Mouse (Mus musculus) heart, adult 2 months (tissue): ENCODE results near the gene Psmg1.

ENCODE experiments used
- EP300 ChIP-seq: fragments of 200-500 bp; IDR thresholded peaks from 2 replicates; pipeline ENCODE4 v1.6.1; 2011; ENCODE audit warnings: low read depth, low read length, control low read depth; ENCODE audit not compliant: insufficient read depth
- POLR2A ChIP-seq: fragments of 200-500 bp; IDR thresholded peaks from 2 replicates; pipeline ENCODE4 v1.6.1; 2011; ENCODE audit warnings: mild to moderate bottlenecking, low read depth, low read length, control low read depth; ENCODE audit not compliant: insufficient read depth

GRCm38 (mm10) chr16:95970841-95971240, 19.9 kb downstream of the Psmg1 start:
- no peak for TF ChIP-seq POLR2A
- TF ChIP-seq EP300 = no peak
